Mouse (Mus musculus): ENCODE data around the gene Pnkp. TPM values are rescaled to one million over a fixed set of nuclear protein-coding genes. Genes with fewer than 3 reads are reported as not detected.

Gene Pnkp
- total and polyA plus RNA-seq, 3 experiments: 14.8 to 41.6 (median 22.2) TPM

DNA sequence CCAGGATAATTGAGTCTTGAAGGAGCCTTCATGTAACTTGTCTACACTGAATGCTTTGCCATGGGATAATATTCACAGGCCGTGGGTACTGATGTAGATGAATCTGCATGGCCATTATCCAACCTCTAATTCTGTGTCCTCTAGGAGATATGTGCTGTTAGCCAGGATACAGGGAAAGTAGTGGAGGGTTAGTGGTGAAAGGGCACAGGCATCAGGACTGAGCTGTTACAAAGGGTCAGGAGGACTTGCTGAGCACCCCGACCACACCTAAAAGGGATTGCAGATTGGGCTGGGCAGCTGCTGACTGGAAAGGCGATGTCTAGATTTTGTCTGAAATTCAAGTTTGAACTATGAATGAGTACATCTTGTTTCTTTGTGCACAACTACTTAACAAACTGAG lies 36.4 kb upstream of the Pnkp start:
- in situ Hi-C loops (cut with MboI; ENCODE audit: low pct_ligation_motif_present, low pct_unique_long_range_greater_than_20kb, low sequenced_read_pairs): no loop called here
- peaks cover 3 to 52% of the 10 kb centered on the region in 2 experiments for H3K36me3 ChIP-seq (replicated peaks in 1 of 2; ENCODE audit: control insufficient read depth in 1 of 2, insufficient read depth in 1 of 2, low read length in 1 of 2)
- H3K4me3 ChIP-seq (replicated peaks in 1 of 3; ENCODE audit: low read depth in 2 of 3, low read length in 2 of 3, poor library complexity in 1 of 3): peak overlapping the region in 1 of 3 experiments; percentile 89

DNA sequence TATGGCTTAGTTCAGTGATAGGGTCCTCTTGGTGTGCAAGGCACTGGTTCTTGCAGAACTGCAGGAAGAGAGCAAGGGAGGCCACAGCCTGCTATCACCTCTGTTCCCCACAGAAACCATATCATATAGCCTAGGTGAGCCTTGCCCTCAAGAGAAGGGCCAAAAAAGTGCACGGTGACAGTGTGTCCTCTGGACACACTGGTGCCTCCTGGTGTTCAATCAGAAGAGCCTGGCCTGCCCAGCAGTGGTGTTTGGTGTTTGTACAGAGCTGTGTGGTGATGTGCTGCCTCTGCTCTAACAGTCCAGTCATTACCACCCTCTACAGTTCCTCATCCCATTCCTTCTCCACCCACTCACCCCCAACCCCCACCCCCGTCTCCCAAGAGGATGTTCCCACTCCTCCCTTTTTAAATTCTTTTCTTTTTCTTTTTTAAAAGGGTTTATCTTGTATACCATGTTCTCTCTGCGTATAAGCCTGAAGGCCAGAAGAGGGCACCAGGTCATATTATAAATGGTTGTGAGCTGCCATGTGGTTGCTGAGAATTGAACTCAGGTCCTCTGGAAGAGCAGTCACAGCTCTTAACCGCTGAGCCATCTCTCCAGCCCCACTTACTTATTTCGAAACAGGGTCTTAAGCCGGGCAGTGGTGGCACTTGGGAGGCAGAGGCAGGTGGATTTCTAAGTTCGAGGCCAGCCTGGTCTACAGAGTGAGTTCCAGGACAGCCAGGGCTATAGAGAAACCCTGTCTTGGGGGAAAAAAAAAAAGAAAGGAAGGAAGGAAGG lies 35.1 kb upstream of the Pnkp start:
- H3K9ac ChIP-seq (ENCODE audit: insufficient read depth, low read depth): no peak overlapping the region
- in situ Hi-C loops (cut with MboI; ENCODE audit: low pct_ligation_motif_present, low pct_unique_long_range_greater_than_20kb, low sequenced_read_pairs) (no loop called here), dilution Hi-C loops (cut with MboI; ENCODE audit: extremely low pct_ligation_motif_present, extremely low pct_unique_long_range_greater_than_20kb, low sequenced_read_pairs) (no loop called here)
- peak overlapping the region; percentile 12; the same call in 1 of the 2 replicates for H3K4me2 ChIP-seq (ENCODE audit: insufficient read depth, low read depth, poor library complexity, severe bottlenecking)
- H3K27me3 ChIP-seq (replicated peaks): no peaks in the 10 kb centered on the region
- DNase-seq (ENCODE audit: extremely low read depth): no peak
- H3K36me3 ChIP-seq (replicated peaks in 1 of 2; ENCODE audit: control insufficient read depth in 1 of 2, insufficient read depth in 1 of 2, low read length in 1 of 2): peaks cover 6 to 65% of the 10 kb centered on the region in 2 experiments
- H3K27ac ChIP-seq (ENCODE audit: insufficient read depth, low read depth): no peak overlapping the region
- H3K79me2 ChIP-seq (replicated peaks; ENCODE audit: control insufficient read depth, extremely low read depth, insufficient read depth, poor library complexity, severe bottlenecking): peaks cover 97% of the 10 kb centered on the region
- H3K4me1 ChIP-seq (ENCODE audit: control insufficient read depth in 1 of 2, insufficient read depth in 2 of 2): peaks cover 26 to 67% of the 10 kb centered on the region in 2 experiments
- no peak overlapping the region for H3K4me3 ChIP-seq (replicated peaks in 1 of 3; ENCODE audit: low read depth in 2 of 3, low read length in 2 of 3, poor library complexity in 1 of 3)
- no peak for TF ChIP-seq MYC (IDR thresholded peaks at IDR 0.05; ENCODE audit: low read depth, low read length)
- TF ChIP-seq CTCF (conservative IDR thresholded peaks at IDR 0.05 in 1 of 2, IDR thresholded peaks at IDR 0.05 in 1 of 2; ENCODE audit: low read depth in 2 of 2, low read length in 2 of 2): peak in 1 of 2 experiments; percentile 44; a peak in 2 of 4 replicates
- H3K9me3 ChIP-seq (replicated peaks; ENCODE audit: low read length): no peaks in the 10 kb centered on the region

More for the DNA sequence above, 36.4 kb upstream of the Pnkp start:
- Histone ChIP-seq H3K79me2 (replicated peaks; ENCODE audit: control insufficient read depth, extremely low read depth, insufficient read depth, poor library complexity, severe bottlenecking) (peaks cover 90% of the 10 kb centered on the region), H3K9ac (ENCODE audit: insufficient read depth, low read depth) (peak overlapping the region; percentile 93), H3K27me3 (replicated peaks) (no peaks in the 10 kb centered on the region), H3K27ac (ENCODE audit: insufficient read depth, low read depth) (peak overlapping the region; percentile 37), H3K9me3 (replicated peaks; ENCODE audit: low read length) (no peaks in the 10 kb centered on the region), H3K4me1 (ENCODE audit: control insufficient read depth in 1 of 2, insufficient read depth in 2 of 2) (peaks cover 22 to 54% of the 10 kb centered on the region in 2 experiments), H3K4me2 (ENCODE audit: insufficient read depth, low read depth, poor library complexity, severe bottlenecking) (peak overlapping the region; percentile 95)
- dilution Hi-C loops (cut with MboI; ENCODE audit: extremely low pct_ligation_motif_present, extremely low pct_unique_long_range_greater_than_20kb, low sequenced_read_pairs): no loop called here
- TF ChIP-seq MEF2A (IDR thresholded peaks at IDR 0.05; ENCODE audit: borderline replicate concordance, low read depth, low read length): no peak
- TF ChIP-seq MAFK (IDR thresholded peaks at IDR 0.05; ENCODE audit: insufficient replicate concordance, low read length): no peak
- TF ChIP-seq IRF4 (IDR thresholded peaks at IDR 0.05; ENCODE audit: low read depth, low read length): no peak
- no peak for TF ChIP-seq HCFC1 (IDR thresholded peaks at IDR 0.05; ENCODE audit: low read depth, low read length)
- TF ChIP-seq USF2 (conservative IDR thresholded peaks at IDR 0.05; ENCODE audit: low read depth, low read length): no peak
- no peak for TF ChIP-seq POLR2AphosphoS2 (IDR thresholded peaks at IDR 0.05; ENCODE audit: low read depth, low read length)
- TF ChIP-seq E2F4 (IDR thresholded peaks at IDR 0.05; ENCODE audit: insufficient replicate concordance, low read depth, low read length): no peak
- no peak for TF ChIP-seq ELF1 (IDR thresholded peaks at IDR 0.05; ENCODE audit: low read depth, low read length)
- no peak for TF ChIP-seq KAT2A (IDR thresholded peaks at IDR 0.05; ENCODE audit: insufficient replicate concordance, low read length)
- TF ChIP-seq CTCF (conservative IDR thresholded peaks at IDR 0.05 in 1 of 2, IDR thresholded peaks at IDR 0.05 in 1 of 2; ENCODE audit: low read depth in 2 of 2, low read length in 2 of 2): no peak
- no peak for TF ChIP-seq RCOR1 (conservative IDR thresholded peaks at IDR 0.05; ENCODE audit: low read depth, low read length)
- no peak for TF ChIP-seq ZNF384 (IDR thresholded peaks at IDR 0.05; ENCODE audit: low read depth, low read length)
- no peak for TF ChIP-seq MXI1 (IDR thresholded peaks at IDR 0.05; ENCODE audit: low read depth, low read length)
- no peak for TF ChIP-seq BHLHE40 (IDR thresholded peaks at IDR 0.05; ENCODE audit: low read depth, low read length)
- no peak for TF ChIP-seq TBP (conservative IDR thresholded peaks at IDR 0.05; ENCODE audit: low read depth, low read length)
- no peak for DNase-seq (ENCODE audit: extremely low read depth)
